Mouse (Mus musculus) gastrocnemius, postnatal 10 days (tissue): ENCODE results near the gene Adamts17. TPM values are rescaled to one million over a fixed set of nuclear protein-coding genes. Genes with fewer than 3 reads are reported as not detected.

ENCODE experiments used
- DNase-seq: peaks from one replicate; pipeline ENCODE4 v3.0.0; 2021; ENCODE audit warnings: mixed read lengths
- total RNA-seq, 2 experiments: library from RNA; stranded (reverse); gene quantifications; 2 replicates each; pipeline ENCODE4 v1.2.3; 2021

Gene Adamts17
- total RNA-seq, 2 experiments from 2014 or later: 9.7 to 16.6 TPM

DNA sequence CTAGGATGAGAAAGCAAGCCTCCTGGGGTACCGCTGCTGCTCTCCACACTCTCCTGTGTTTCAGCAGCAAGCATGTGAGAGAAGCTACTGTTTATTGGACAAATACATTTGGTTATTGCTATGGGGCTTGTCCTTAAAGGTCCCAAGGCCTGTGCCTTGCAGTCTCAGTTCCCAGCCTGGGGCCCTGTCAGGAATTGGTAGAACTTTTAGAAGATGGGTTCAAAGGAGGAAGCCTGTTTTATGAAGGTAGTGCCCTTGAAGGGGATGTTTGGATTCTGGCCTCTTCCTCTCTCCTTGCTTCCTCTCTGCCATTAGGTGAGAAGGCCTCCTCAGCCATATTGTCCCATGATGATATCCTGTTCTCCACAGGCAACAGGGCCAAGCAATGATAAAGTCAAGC is 91.8 kb downstream of the Adamts17 start:
- no peak for DNase-seq

DNA sequence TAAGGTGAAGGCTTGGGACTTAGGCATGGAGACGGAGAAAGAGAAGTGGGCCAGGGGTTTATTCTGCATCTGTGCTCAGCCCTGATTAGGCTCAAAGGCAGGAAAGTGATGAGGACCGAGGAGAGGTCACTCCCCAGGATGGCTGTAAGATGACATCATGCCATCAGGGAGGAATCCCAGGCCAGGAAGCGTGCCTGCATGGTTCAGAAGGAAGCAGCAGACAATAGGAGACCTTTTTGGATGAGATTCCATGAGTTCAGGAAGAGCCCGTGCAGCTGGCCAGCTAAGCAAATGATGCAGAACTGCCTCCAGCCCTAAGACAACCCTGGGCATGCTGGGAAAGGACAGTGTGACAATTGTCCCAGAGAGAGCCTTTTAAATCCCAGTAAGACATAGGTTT is 93.7 kb downstream of the Adamts17 start:
- no peak for DNase-seq

DNA sequence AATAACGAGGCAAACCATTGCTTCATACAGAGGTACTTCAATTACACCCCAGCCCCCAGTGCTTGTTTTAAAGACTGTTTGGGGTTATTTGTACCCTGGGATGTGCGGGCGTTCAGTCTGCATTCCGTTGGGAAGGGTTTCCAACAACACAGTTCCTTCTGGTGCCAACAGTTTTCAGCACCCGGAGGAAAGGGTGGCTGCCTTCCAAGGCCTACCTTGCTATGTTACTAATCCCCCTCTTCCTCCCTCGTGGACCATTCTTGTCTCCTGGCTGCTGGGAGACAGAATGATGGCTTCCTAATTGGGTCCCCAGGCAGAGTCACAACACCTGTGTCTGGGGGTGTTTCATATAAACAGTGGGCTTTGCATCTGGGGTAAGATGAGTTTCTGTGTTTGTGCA is 94.5 kb downstream of the Adamts17 start:
- no peak for DNase-seq

DNA sequence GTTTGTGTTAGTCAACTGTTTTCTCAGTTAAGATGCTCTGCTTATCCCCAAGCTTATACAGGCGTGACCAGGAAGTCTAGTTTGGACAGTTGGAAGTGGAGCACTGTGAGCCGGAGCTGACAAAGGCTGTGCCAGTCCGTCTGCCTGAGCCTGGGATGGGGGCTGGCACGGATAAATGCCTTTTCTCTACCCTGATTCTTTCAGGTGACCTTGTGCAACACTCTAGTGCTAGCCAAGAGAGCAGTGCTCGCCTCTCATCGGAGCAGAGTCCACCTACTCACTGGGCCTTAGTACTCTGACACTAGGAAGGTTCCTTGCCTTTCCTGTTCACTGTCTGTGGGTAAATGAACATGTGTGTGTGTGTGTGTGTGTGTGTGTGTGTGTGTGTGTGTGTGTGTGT is 95.5 kb downstream of the Adamts17 start:
- peak; percentile 4 for DNase-seq

DNA sequence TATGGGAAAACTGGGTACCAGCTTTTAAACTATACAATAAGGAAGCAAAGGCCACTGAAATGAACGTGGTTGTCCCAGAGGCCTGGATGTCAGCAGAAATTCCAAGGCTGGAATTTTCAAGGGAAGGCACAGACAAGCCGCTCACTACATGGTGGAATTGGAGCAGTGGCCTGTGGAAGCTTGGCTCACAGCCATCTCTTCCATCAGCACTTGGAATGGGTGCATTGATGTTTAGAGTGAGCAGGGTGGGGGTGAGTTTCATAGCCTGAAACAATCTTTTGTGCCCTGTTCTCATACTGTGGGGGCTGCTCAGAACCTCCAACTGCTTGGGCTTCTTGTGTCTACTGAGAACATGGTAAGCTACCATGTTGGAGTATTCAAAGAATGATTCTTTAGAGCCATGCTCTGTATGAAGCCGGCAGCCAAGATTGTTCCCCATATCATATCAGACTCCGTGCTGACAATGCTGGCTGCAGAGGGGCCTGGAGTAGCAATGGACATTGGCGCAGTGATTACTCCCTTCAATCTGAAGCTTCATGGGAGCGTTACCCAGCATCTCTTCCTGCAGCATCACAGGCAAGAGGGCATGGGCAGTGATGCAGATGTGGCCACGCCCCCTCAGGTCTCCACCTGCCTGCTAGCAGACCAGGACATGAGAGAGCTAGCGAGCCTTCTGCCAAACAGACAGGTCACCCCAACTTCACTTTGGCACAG is 96.7 kb downstream of the Adamts17 start:
- peak; percentile 41 for DNase-seq

DNA sequence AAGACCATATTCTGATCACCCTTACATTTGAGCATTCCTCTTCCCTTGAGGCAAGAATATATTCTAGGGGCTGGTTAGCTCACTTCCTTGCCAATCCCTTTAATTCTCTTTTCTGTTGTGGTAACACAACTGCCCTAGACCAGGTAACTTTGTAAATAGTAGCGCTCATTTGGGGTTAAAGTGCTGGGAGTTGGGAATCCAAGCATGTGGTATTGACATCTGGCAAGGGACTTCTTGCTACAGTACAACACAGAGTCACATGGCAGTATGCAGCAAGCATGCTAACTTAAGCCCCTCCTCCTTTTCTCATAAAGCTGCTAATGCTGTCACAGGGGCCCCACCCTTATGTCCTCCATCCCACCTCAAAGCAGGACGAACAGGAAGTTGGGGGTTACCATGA is 97.4 kb downstream of the Adamts17 start:
- no peak for DNase-seq

DNA sequence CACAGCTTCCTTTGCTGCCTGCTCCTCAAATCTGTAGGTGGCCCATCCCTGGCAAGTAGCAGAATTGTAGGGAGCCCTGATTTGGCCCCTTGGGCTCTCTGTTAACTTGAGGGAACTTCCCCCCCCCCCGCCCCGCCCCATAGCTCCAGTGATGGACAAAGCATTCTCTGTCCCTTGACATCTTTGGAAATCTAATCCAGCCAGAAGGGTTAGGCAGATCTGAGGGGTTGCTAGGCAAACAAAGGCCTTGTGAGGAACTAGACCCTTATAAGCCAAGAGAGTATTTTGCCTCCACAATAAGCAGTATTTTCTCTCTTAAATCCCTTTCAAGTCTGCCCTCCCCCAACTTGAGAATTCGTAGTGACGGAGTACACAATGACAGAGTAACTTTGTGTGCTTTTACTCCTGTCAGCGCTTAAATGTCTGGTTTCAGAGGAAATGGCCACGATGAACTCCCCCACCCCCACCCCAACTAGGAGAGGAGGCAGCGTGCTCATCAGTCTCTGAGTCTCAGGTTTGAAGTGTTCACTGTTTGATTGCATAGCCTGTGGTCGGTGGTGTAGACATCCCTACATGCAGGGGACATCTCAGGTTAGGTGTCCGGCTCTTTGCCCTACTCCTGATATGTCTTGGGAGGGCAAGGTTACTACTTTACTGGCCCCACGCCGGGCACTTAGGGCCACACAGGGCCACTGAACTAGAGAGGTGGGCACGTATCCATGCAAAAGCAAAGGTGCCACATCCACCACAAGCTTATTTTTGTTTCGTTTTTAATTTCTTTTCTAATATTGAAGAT is 99.7 kb downstream of the Adamts17 start:
- DNase-seq: no peak

DNA sequence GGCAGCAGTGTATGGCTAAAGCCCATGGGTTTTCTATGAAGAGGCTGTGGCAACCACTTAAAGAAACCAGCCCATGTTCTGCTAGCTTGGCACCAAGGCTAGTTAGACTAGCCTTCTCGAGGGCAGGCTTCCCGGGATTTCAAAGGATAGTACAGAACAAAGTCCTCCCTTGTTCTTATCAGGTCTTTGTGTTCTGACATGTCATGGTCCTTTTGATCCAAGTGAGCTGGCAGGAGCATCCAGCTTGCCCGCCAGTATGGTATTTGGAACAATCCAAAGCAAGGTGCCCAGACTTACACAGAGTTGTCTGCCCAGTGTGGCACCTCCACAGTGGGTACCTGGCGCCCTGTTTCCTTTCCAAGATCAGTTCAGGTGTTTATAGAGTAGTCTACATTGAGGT is 101.2 kb downstream of the Adamts17 start:
- peak; percentile 1 for DNase-seq

DNA sequence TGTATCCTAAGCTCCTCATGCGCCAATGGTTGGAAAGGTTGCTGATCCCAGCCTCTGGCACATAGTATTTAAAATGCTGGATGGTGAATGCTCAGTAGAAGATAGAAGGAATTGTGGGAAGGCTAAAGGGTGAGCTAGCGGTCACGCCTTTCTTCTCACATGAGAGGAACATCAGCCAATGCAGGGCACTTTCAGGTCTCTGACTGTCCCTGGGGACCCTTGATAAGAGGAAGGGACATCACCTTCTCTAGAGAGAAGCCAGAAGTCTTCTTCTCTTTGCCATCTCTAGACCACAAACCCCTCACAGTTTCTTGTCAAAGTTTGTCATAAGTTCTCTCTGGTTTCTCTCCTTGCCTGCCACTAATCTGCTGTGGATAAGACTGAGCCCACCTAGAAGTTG is 109.5 kb downstream of the Adamts17 start:
- no peak for DNase-seq

DNA sequence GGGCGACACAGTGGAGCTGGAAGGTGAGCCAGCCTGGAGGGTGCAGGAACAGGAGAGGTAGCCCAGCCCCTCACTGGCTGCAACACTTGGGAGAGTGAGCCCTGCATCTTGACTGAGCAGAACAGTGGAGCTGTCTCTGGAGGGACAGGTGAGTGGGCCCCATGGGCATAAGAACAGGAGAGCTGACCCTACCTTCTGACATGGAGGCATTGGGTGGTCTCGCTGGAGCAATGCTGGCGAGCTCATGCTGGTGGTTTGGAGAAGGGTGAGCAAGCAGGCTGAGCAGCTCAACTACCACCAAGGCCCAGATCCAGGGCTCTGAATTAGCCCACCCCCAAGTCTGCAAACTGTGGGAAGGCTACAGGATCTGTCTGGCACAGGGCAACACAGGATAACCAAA is 113.4 kb downstream of the Adamts17 start:
- DNase-seq: peak; percentile 4

DNA sequence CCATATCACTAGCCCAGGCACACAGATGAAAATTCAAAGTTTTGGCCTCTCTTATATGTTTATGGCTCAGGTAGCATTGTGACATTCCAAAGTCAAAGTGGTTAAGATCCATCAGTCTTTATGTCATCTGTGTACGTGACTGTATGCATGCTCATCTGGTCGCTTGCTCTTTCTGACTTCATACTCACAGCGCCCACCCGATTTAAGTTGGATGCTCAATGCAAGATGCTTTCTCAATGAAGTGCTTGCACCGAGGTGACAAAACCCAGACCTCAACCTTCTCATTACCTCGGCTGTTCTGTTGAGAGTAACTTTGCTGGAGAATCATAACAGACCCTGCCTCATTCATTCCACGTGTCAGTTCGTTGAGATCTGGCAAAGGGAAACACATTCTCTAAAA is 114.5 kb downstream of the Adamts17 start:
- DNase-seq: peak; percentile 1

DNA sequence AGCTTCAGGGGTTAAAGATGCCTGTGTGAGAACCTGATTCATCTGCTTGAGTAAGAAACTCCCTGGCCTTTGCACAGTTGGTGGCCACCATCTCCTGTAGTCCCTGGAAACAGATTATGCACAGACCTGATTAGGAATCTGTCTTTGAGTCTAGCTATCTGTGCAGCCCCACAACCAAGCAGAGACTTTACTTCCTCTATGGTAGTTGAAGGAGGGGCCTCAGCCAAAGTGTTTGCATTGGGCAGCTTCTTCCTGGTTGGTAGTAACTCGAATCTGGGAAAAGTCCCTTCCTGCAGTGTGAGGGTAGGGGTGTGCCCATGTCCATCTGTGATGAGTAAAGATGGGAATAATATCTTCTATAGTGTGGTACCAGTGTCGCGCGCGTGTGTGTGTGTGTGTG is 115.2 kb downstream of the Adamts17 start:
- DNase-seq: peak; percentile 1

DNA sequence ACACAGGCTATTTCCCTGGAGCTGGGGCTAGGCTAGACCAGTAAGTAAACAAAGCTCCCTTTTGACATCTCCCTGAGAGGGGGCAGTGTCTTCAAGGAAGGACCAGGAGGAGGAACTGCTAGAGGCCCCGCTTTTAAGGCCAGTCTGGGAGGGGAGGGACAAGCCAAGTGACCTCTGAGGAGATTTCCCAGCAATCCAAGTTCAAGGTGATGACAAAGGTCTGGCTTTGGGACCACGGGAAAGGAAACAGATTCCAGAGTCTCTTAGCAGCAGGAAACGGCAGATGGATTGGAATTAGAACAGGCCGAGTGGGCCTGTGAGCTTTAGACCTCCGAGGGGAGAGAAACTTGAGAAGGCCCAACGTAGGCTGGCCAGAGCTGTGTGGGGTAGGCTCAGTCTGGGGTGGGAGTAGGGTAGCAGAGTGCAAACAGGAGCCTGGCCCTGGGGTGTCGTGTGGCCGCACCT is 116.0 kb downstream of the Adamts17 start:
- peak; percentile 13 for DNase-seq

DNA sequence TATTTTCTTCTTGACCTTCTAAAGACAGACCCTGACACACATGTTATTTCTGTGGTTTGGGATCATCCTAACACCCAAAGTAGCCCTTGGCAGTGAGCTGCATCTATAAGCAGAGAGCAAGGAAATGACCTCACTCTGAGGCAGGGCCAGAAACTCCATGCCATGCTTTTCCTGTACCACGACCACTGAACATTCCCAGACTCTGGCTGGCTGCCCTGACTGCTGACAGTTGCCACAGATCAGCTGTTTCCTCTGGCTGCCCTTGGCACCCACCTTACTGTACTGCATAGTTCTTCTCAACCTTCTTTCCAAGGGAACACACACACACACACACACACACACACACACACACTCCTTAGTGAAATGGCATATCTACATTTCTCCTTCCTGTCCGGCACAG is 116.4 kb downstream of the Adamts17 start:
- peak; percentile 75 for DNase-seq

DNA sequence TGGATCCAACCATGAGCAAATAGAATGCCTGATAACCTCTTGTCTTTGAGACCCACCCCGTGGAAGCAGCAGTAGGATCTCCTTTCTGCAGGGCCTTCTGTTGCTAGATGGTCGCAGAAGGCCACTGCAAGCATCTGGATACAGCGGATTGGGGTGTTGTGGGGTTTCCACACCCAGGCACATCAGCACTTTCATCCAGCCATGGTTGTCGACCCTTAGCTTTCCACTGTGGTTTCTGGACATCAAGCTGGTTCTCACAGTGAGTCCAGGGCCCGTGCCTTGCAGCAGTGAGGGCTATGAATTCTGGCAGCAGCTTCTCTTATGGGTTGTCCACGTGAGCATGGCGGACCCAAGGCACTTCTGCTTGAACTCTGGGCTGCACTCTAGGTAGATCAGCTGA is 118.2 kb downstream of the Adamts17 start:
- DNase-seq: peak; percentile 2

DNA sequence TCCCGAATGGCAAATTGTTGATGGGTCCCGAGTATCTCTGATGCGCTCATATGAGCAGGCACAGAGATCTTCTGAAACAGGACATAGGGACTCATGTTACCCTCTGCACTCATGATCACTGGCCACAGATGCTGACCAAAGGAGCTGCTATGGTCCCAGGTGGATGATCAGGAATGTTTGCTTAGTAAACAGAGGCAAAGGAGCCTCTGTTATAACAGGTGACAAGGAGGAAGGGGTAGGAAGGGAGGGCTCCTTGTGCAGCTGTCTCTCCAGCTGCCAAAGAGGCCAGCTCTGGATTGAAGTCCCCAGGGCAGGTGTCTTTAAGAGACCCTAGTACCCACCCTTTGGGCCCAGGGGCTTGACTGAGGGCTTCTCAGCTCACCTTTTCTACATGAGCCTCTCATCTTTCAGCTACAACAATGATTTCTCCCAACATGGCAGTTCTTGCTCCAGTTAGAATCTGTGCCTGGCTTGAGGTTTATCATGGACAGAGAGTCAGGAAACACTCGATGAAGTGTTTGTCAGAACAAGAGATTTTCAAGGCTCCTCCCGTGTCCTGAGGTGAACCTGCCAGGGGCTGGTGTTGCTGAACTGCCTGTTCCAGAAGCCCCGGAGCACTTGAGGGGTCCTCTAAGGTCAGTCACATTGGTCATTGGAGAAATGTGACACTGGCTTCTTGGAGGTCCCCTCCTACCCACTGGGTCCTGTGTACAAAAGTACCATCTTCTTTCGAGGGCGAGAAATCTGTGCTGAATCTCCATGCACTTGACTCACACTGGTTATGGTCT is 120.9 kb downstream of the Adamts17 start:
- DNase-seq: peak; percentile 2

DNA sequence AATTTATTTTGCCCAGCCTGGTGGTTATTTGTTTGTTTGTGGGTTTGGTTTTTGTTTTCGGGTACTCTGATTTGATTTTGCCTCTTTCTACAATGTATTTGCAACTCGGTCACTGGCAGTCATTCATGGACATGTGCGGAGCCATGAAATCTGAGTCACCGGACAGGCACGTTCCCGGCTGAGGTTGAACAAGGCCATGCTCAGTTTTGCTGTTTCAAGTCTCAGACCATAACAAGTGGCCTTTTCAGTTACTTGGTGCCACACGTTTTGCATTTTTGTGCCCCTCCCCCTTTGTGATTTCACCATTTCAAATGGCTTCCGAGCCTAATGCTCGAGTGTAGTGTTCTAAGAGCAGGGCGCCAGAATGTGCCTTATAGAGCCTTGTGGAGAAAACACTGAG is 123.2 kb downstream of the Adamts17 start:
- peak; percentile 37 for DNase-seq

DNA sequence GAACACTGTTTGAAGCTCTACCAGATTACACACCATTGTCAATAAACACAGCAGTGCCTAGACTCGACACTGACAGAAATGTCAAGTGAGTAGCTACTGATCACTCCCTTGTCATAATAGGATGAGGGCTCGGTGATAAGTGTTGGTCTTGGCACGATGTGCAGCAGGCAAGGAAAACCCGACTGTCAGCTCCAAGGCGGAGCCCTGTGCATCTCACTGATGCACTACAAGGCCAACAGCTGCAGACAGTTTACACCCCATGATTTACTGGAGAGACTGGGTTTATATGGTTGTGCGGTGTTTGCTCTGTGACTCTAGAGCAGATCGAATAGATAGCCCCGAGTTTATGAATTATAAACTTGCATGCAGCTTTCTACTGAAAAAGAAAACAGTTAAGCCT is 124.0 kb downstream of the Adamts17 start:
- DNase-seq: no peak

DNA sequence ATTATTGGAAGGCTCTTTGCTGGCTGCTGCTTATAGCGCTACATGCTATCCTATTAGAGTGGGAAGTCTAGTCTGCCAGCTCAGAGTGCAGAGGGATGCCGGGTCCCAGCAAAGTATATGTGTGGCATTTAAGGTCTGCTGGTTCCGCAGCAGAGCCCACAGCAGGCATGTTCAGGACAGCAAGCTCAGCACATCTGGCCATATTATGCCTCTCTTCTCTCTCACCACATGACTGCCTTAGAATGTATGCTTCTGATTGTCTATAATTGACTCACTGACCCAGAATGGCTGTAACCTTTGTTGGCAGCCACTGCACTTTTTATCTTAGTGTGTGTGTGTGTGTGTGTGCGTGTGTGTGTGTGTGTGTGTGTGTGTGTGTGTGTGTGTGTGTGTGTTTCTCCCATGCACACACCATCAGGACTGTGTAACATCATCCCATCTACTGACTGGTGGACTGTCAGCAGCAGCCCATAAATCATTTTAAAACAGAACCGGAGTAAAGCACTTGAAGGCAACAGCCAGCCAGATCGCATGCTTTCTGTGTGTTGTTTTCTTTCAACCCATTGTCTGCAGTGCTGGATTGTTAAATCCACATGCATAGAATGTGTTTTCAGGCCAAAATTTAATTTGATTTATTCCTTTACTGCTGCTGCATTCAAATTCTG is 127.1 kb downstream of the Adamts17 start:
- DNase-seq: no peak

DNA sequence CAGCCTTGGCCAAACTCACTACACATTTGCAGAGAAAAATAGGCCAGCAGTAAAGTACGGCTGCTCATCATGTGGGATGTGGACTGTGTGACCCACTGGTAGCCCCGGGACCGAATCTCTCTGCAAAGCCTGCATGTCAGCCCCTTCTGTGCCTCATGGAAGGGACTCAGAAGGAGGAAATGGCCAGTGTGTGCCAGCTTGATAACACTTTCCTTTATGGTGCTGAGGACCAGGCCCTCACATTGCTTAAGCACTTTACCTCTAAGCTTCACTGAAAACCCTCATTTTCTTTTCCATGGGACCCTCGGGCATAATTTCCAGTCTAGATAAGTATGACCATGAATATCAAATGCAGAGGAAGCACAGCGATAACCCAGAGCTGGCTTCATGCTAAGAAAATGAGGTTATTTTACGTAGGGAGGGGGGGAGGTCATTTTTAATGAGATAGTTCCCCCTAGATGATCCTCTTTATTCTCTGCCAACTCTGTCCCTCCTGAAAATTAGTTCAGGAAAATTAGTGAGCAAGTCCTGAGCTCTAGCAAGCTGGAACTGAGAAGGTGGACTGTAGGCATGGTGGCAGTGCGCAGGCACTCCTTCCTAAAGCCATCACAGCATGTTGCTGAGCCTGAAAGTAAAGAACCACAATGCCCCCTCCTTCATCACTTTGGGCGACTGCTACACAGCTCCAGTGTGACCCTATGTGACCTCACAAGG is 127.8 kb downstream of the Adamts17 start:
- DNase-seq: no peak

DNA sequence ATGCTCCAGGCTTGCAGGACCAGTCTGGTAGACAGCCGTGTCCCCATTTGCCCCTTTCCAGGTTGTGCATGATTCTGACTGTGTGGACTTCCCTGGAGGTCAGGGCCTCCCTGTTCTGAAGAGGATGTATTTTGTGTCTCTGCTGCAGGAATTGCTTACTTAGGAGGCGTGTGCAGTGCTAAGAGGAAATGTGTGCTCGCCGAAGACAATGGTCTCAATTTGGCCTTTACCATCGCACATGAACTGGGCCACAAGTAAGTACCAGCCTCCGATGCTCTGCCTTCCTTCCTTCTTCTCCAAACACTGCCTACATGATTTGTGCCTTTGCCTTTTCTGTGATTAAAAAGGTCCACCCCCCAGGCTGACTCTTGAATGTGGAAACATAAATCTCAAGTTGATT is 129.1 kb downstream of the Adamts17 start:
- DNase-seq: no peak

DNA sequence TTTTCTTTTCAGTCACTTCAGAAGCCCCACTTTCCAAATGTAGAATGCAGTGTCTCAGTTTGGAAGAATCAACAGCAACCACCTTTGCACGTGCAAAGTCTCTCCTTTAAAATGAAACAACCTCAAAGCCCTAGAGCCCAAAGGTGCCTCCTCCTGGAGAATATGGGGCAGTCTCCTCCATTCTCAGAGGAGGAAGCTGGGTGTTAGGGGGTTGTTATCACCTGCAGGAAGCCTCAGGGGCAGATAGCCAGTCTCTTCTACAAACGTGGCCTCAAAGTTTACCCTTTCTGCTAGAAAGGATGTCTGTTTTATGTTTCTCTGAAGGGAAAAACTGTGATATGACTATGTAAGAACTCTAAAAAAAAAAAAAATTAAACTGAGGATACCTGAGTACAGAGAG is 129.7 kb downstream of the Adamts17 start:
- no peak for DNase-seq
